Mouse (Mus musculus) inflammation-experienced regulatory T-cells, adult 6 months (primary cell): Measurements from ENCODE around the gene Mettl27. TPM values are rescaled to one million over a fixed set of nuclear protein-coding genes. Genes with fewer than 3 reads are reported as not detected.
"Not testable (repeated sequence)": the region's sequence is repeated elsewhere in the genome, so short reads cannot be mapped to it uniquely, and the experiment has no call there.

Experiments used
- ATAC-seq: one replicate; pipeline ENCODE4 v1.8.0; 2017
- polyA plus RNA-seq, 3 experiments: library from polyadenylated mRNA; unstranded; fragments of 100-300 nt; shearing (Covaris generic); gene quantifications; one replicate each; pipeline ENCODE4 v1.2.1; 2017

Gene Mettl27
- polyA plus RNA-seq, 3 experiments from 2014 or later: 6.3 to 17.2 (median 12.0) TPM

GRCm38 (mm10) chr5:134921106-134921505 is 11.1 kb upstream of the Mettl27 start:
- no peak for ATAC-seq

- no peak for ATAC-seq
Observed at GRCm38 (mm10) chr5:134923141-134923540, 9.0 kb upstream of the Mettl27 start.

DNA sequence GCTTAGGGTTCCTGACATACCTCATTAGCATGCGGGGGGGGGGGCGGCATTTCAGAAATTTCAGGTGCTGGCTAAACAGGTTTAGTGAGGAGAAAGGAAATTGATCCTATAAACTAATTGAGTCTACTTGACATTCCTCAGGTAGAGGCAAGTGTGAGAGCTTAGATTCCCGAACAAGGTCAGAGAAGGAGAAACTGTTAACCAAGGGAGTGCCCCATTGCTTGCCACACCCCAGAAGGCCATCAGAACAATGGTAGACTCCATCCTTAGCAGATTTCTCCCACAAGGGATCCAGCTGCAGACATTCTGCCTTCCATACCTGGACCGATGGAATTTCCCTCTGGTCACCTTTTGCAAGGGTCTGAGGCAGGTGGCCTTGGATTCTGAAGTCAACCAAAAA is 5.4 kb upstream of the Mettl27 start:
- no peak for ATAC-seq

GRCm38 (mm10) chr5:134929988-134930387 is 2.2 kb upstream of the Mettl27 start:
- no peak for ATAC-seq

DNA sequence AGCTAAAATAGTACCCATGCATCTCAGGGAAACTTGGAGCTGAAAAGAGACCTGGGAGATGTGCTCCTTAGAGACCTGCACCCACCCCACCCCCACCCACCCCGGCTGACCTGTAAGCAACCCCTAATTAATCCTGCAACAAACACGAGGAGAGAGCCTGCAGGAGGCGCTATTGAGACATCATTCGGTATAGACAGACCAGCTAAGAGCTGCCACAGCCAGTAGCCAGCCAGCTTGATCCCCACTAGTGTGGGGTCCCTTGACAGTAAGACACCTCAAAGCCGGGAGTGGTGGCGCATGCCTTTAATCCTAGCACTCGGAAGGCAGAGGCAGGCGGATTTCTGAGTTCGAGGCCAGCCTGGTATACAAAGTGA is 722 bp downstream of the Mettl27 start:
- peak; percentile 33 for ATAC-seq

DNA sequence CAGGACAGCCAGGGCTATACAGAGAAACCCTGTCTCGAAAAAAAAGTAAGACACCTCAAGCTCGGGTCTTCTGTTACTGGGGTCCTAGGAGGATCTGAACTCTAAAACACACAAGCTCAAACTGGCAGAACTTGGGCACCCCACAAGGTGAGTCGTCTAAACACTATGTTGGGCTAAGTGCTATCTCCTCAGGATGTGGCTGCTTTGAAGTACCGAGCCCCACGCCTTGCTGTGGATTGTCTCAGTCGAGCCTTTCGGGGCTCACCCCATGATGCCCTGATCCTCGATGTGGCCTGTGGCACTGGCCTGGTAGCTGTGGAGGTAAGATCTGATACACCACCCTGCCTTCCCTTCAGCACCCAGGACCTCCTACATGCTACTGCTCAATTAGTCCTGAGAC is 1.1 kb downstream of the Mettl27 start:
- ATAC-seq: peak; percentile 69

- not testable (repeated sequence) for ATAC-seq
Observed at GRCm38 (mm10) chr5:134933686-134934085, 1.5 kb downstream of the Mettl27 start.

- ATAC-seq: no peak
Observed at GRCm38 (mm10) chr5:134934666-134935065, 2.5 kb downstream of the Mettl27 start.

DNA sequence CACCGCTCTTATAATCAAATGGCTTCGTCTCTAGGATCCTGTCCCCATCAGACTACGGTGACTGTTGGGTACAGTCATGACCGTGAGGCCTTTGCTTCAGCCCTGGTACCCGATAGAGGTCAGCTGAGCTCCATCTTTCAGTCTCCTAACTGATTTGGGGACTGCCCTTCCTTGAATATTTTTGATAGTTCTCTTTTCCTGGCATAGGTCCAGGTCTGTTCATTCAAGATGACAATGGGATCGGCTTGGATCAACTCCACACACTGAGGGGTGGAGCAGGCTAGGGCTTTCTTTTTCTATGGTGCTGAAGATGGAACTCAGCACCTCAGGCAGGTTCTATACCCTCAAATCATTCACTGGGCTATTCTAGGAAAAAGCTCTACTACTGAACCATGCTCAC is 3.9 kb downstream of the Mettl27 start:
- no peak for ATAC-seq

DNA sequence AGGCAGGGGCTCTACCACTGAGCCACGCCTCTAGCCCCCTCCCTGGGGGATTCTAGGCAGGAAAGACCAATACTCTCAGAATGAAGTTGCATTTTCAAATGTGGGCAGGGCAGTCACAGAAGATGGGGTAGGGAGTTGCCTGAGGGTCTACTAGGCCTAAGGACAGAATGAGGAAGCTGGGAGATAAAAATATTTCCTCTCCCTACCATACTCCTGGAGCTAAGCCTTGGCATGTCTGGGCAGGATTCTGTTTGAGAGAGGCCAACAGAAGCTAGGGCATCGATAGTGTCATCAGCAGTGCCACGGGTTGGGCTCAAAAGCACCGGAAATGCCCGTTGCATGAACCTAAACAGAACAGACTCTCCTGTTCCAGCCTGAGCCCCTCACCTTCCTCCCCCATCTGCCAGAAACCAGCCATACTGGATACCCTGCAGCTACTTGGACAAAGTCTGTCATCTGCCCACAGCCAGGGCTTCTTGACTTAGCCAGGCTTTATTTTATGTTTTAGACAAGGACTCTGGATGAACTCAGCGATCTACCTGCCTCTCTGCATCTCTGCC is 4.5 kb downstream of the Mettl27 start:
- no peak for ATAC-seq

DNA sequence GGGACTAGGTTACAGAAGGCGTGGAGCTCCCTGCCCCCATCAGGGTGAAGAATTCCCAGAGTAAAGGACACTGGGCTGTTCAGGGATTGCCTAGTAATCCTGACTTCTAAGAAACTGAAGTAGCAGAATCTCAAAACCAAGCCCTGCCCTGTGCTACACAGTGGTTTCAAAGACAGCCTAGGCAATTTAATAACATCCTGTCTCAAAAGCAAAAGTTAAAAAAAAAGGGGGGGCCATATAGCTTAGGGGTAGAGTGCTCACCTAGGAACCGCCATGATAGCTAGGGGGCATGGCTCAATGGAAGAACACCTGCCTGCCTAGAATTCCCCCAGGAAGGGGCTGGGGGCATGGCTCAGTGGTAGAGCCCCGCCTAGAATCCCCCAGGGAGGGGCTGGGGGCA is 6.9 kb downstream of the Mettl27 start:
- ATAC-seq: peak; percentile 95

- ATAC-seq: not testable (repeated sequence)
Observed at GRCm38 (mm10) chr5:134939554-134939953, 7.4 kb downstream of the Mettl27 start.

DNA sequence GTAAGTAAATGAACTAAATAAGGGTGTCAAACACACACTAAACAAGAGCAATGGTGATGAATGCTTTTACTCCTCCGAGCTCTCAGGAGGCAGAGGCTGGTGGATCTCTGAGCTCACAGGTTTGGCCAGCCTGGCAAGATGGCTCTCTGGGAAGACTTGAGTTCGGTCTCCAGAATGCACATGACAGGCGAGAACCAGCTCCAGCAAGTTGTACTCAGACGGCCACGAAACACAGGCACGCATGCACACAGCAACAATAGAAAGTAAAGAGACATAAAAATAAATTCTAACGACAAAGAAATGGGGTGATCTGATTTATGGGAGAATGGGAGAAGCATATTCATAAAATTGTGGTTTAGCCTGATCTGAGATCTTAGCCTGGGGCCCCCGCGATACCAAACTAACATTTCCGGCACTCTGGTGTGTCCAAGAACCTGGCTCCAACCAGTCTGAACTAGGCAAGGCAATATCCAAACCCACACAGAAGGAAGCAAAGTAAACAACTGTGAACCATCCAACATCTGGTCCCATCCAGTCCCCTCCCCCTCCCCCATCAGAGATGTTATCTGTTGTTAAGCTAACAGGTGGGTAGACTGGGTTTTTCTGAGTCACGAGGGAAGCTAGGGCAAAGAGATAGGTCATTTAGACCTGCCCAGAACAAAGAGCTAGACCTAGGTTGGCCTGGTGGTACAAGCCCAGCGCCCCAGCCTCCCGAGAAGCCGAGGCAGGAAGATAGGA is 9.5 kb downstream of the Mettl27 start:
- ATAC-seq: no peak

DNA sequence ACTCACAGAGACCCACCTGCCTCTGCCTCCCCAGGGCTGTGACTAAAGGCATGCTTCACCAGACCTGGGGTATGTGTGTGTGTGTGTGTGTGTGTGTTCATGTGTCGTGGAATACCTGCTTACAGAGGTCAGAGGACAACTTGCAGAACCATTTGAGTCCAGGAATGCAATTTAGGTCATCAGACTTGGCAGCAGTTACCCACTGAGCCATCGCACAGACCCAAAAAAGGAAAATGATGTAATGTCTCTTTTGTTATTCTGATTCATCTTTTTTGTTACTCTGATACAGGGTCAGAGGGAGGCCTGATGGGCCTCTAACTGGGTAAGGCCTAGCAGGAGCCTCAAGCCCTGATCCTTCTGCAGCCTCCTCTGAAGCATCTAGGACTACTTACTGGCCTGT is 10.6 kb downstream of the Mettl27 start:
- no peak for ATAC-seq

DNA sequence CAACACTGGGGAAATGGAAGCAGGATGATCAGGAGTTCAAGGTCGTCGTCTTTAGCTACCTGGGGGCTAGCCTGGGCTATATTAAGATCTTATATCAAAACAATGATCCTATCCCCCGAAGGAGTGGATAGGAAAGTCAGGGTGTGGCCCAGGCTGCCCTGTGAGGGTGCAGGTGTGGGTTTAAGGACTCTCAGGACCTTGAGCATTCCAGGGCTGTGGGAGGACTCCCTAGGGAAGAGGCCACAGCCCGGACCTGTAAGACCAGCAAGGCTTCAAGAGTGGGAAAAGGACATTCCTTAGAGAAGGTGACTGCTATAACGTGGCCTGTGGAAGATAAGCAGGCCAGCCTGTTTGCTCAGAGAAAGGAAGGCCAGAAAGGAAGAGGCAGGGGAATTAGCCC is 12.0 kb downstream of the Mettl27 start:
- no peak for ATAC-seq

DNA sequence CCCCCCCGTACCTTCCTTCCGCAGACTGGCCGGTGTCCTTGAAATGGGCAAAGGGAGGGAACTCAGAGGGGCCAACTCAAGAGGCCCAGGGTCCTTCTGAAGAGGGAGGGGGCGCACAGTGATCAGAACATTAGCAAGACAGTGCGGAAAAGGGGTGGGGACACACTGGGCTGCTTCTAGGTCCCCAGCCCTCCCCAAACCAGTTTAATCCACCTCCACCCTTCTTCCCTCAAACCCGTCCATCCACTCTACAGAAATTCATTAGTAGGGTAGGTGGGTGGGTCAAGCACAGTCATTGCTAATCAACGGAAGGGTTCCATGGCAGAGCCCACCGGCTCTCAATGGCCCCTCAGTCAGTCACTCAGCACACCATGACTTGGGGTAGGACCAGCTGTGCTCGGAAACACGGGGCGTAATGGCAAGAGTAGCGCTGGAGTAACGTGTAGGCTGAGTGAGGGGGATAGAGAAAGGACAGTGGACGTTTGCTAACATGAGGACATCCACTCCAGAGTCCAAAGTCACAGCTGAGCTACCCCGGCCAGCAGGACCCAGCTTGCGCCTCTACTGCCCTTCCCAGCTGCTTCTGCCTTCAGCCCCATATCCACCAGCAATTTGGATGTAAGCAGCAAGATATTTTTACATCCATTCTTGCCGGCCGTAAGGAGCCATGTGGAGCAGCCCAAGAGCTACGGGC is 13.2 kb downstream of the Mettl27 start:
- ATAC-seq: no peak

DNA sequence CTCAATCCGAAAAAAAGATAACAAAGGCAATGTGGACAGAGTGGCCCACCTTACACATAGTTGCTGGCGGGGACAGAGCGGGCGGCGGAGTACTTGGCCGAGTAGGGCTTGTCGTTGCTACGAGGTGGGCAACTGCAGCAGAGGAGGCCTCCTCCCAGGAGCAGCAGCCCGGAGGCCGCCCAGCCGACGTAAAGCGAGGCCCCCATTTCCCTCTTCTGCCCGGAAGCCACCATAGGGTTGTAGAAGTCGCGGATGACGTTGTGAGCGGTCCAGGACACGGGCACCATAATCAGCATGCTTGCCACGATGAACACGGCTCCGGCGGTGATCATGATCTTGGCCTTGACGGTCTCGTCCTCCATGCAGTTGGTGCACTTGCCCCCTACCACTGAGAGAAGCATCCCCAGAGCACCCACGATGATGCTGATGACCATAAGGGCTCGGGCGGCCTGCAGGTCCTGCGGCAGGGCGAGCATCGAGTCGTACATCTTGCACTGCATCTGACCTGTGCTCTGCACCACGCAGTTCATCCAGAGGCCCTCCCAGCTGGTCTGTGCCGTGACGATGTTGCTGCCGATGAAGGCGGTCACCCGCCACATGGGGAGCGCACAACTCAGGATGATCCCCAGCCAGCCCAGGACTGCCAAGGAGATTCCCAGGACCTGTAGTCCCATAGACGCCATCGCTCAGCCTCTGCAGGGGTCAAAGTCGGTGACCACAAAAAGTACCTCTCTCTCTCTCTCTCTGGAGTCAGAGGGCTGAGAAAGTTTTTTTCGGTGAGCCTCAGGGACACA is 14.1 kb downstream of the Mettl27 start:
- ATAC-seq: no peak

DNA sequence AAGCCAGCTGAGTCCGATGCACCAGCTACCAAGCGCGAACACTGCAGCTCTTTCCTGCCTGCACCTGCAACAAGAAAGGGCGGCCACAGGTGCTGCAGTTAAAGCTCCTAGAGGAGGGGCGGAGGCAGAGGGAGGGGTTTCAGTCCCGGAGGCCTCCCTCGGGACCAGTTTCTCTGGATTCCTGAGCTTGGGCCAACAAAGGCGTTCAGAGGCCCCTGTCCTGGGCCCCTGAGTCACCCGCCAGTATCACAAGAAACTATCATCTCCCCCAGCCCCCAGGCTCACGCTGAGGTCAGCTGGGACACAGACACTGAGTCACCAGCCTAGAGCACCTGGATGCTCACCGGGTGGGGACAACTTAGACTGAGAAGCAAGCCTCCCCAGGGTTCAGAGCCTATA is 14.7 kb downstream of the Mettl27 start, which contains the start of gene Cldn4:
Gene Cldn4 (minus strand): TSS at position 78 of the 399 bp plus-strand sequence.
- no peak for ATAC-seq

DNA sequence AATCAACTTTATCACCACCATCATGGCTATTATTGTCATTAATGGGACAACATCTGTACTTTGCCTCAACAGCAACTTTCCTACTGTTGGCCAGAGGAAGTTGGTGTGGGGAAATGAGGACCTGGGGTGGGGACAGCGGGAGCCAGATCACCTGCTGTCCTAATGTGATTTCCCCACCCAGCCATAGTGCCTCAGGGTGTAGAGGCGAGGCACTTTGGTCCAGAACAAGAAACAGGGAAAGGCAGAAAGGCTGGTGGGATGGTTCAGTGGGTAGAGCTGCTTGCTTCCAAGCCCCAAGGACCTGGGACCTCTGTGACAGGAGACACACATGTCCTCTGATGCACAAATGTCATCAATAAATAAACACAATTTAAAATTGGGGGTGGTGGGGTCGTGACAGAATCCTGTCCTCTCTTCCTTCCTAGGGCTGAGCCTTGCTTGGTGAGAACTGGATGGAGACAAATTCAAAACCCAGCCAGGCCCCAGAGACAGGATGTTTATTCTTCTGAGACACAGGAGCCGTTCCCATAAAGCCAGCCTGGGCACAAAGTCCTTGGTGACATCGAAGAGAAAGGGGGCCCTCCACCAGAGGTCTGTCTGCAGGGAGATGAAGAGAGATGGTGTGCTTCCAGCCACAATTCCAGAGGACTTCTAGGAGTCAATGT is 15.4 kb downstream of the Mettl27 start:
- ATAC-seq: no peak

- no peak for ATAC-seq
Observed at GRCm38 (mm10) chr5:134948085-134948439, 15.9 kb downstream of the Mettl27 start.

DNA sequence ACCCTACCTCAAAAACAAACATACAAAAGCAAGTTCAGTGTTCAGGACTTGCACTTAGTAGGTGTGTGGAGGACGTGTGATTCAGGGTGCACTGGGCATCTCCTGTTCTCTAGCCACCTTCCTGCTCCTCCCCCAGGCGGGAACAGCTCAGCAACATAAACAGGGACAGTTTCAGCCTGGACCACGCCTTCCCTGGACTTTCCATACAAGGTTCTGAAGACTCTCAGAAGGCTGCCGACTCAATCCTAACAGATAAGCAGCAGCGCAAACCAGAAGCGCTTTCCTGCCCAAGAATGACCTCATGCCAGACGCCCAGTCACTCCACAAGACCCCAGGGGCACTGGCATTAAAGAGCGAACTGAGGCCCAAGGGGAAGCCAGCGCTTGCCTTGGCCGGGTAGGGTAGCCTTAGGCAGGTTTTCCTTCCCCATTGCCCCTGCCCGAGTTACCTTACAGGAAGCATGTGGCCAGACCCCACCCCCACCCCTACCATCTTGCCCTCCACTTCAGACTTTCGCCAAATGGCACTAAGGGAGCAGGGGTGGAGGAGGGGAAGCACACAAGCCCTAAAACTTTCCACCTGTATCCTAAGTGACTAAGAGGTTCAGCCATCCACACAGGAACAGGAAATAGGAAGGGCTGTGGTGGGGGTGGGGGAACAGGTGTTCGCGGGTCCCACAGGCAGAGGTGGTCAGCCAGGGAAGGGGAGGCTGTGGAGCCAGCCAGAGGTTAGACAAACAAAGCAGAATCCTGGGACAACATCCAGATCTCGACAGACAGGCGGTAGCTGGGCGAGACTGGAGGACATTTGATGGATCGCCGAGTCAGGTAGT is 19.1 kb downstream of the Mettl27 start:
- ATAC-seq: no peak

DNA sequence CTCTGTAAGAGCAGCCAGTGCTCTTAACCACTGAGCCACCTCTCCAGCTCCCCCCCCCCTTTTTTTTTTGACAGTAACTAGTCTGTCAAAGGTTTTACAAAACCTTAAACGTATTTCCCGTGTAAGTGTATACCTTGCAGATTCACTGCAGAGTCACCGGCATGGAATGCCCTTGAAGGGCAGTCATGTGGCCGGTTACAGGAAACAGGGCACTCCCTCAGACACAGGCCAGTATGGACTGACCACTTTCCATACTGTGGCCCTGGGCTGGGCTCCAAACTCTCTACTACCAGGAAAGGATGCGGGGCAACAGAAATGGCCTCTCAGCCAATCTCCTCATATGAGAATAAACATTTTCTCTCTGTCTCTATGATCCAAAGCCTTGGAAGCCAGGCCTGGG is 23.3 kb downstream of the Mettl27 start:
- ATAC-seq: no peak
